Mouse (Mus musculus) activated CD4-positive, CD25-positive, alpha-beta regulatory T cell, adult 4 months (primary cell): Measurements from ENCODE around the gene Crybb3. TPM values are rescaled to one million over a fixed set of nuclear protein-coding genes. Genes with fewer than 3 reads are reported as not detected.

Experiments used
- ATAC-seq: one replicate; pipeline ENCODE4 v1.8.0; 2017
- polyA plus RNA-seq, 2 experiments: library from polyadenylated mRNA; unstranded; fragments of 100-300 nt; shearing (Covaris generic); gene quantifications; one replicate each; pipeline ENCODE4 v1.2.1; 2017

The Crybb3 gene
- polyA plus RNA-seq, 2 experiments from 2014 or later = not detected

- no peak for ATAC-seq
Measured at GRCm38 (mm10) chr5:113101457-113101856, 20.1 kb upstream of the Crybb3 start.

GRCm38 (mm10) chr5:113100422-113100821 lies 19.0 kb upstream of the Crybb3 start:
- ATAC-seq = no peak

- ATAC-seq = no peak
Measured at GRCm38 (mm10) chr5:113099546-113099945, 18.2 kb upstream of the Crybb3 start.

GRCm38 (mm10) chr5:113097551-113097950 lies 16.2 kb upstream of the Crybb3 start:
- ATAC-seq = no peak

- ATAC-seq = no peak
Measured at GRCm38 (mm10) chr5:113095456-113095855, 14.1 kb upstream of the Crybb3 start.

- ATAC-seq = no peak
Measured at GRCm38 (mm10) chr5:113092406-113092805, 11.0 kb upstream of the Crybb3 start.

GRCm38 (mm10) chr5:113091162-113091561 lies 9.8 kb upstream of the Crybb3 start:
- no peak for ATAC-seq

GRCm38 (mm10) chr5:113090750-113091149 lies 9.4 kb upstream of the Crybb3 start:
- no peak for ATAC-seq

- no peak for ATAC-seq
Measured at GRCm38 (mm10) chr5:113090077-113090690, 8.8 kb upstream of the Crybb3 start.

- no peak for ATAC-seq
Measured at GRCm38 (mm10) chr5:113087465-113087864, 6.1 kb upstream of the Crybb3 start.

GRCm38 (mm10) chr5:113086990-113087389 lies 5.6 kb upstream of the Crybb3 start:
- no peak for ATAC-seq

- ATAC-seq = no peak
Measured at GRCm38 (mm10) chr5:113086439-113086838, 5.1 kb upstream of the Crybb3 start.

GRCm38 (mm10) chr5:113085931-113086330 lies 4.5 kb upstream of the Crybb3 start:
- no peak for ATAC-seq

- ATAC-seq = no peak
Measured at GRCm38 (mm10) chr5:113084309-113084708, 2.9 kb upstream of the Crybb3 start.

GRCm38 (mm10) chr5:113082356-113083168 lies 1.2 kb upstream of the Crybb3 start:
- ATAC-seq = no peak

GRCm38 (mm10) chr5:113081020-113081419 lies 364 bp downstream of the Crybb3 start:
- ATAC-seq = no peak

- no peak for ATAC-seq
Measured at GRCm38 (mm10) chr5:113079783-113080182, 1.6 kb downstream of the Crybb3 start.

- ATAC-seq = no peak
Measured at GRCm38 (mm10) chr5:113078686-113079085, 2.7 kb downstream of the Crybb3 start.

- ATAC-seq = no peak
Measured at GRCm38 (mm10) chr5:113070017-113070416, 11.4 kb downstream of the Crybb3 start, which contains the start of gene Crybb2. Gene Crybb2 (minus strand): TSS chr5:113070117.

GRCm38 (mm10) chr5:113054308-113054707 lies 27.1 kb downstream of the Crybb3 start:
- no peak for ATAC-seq

- no peak for ATAC-seq
Measured at GRCm38 (mm10) chr5:113050581-113051185, 30.7 kb downstream of the Crybb3 start.

- no peak for ATAC-seq
Measured at GRCm38 (mm10) chr5:113049876-113050275, 31.5 kb downstream of the Crybb3 start.

GRCm38 (mm10) chr5:113045511-113046273 lies 35.7 kb downstream of the Crybb3 start:
- no peak for ATAC-seq
